Mouse (Mus musculus) liver, embryonic 12.5 days (tissue): ENCODE data around the gene Aanat. TPM values are rescaled to one million over a fixed set of nuclear protein-coding genes. Genes with fewer than 3 reads are reported as not detected.

ENCODE experiments used
- ATAC-seq: fragments of 200-750 bp; cut with Nextera tagmentation; 2 replicates; pipeline ENCODE4 v1.8.0; 2017; ENCODE audit warnings: moderate number of reproducible peaks, mild to moderate bottlenecking, moderate library complexity
- H3K27ac ChIP-seq: fragments of 300-500 bp; sonication (generic); 2 replicates; pipeline ENCODE4 v1.5.1; 2016; ENCODE audit warnings: mild to moderate bottlenecking
- H3K27me3 ChIP-seq: fragments of 300-500 bp; sonication (generic); replicated peaks from 2 replicates; pipeline ENCODE4 v1.6.1; 2016; ENCODE audit warnings: mild to moderate bottlenecking, moderate library complexity
- H3K36me3 ChIP-seq: fragments of 300-500 bp; sonication (generic); 2 replicates; pipeline ENCODE4 v1.6.1; 2016; ENCODE audit warnings: mild to moderate bottlenecking, moderate library complexity
- H3K4me1 ChIP-seq: fragments of 300-500 bp; sonication (generic); 2 replicates; pipeline ENCODE4 v1.6.1; 2016
- H3K4me2 ChIP-seq: fragments of 300-500 bp; sonication (generic); 2 replicates; pipeline ENCODE4 v1.6.1; 2016; ENCODE audit warnings: mild to moderate bottlenecking, moderate library complexity
- H3K4me3 ChIP-seq: fragments of 300-500 bp; sonication (generic); 2 replicates; pipeline ENCODE4 v1.5.1; 2016; ENCODE audit warnings: mild to moderate bottlenecking, moderate library complexity
- H3K9ac ChIP-seq: fragments of 300-500 bp; sonication (generic); 2 replicates; pipeline ENCODE4 v1.6.1; 2016; ENCODE audit warnings: mild to moderate bottlenecking, moderate library complexity
- H3K9me3 ChIP-seq: fragments of 300-500 bp; sonication (generic); replicated peaks from 2 replicates; pipeline ENCODE4 v1.6.1; 2016; ENCODE audit warnings: mild to moderate bottlenecking, moderate library complexity
- WGBS: fragments of 180-500 bp; shearing (Covaris S2); methylation state at CpG from one replicate; pipeline ENCODE4 v1.1.7; 2016; ENCODE audit not compliant: insufficient replicate concordance; 5-methylcytosine and 5-hydroxymethylcytosine counted together
- polyA plus RNA-seq: library from polyadenylated mRNA; unstranded; fragments of >200 nt; fragmentation: Nextera tagmentation; extraction: Ambion mirVana; gene quantifications from 2 replicates; pipeline ENCODE4 v1.2.1, GENCODE M21; 2016

The Aanat gene
- polyA plus RNA-seq, 1 experiment from 2014 or later = not detected

DNA sequence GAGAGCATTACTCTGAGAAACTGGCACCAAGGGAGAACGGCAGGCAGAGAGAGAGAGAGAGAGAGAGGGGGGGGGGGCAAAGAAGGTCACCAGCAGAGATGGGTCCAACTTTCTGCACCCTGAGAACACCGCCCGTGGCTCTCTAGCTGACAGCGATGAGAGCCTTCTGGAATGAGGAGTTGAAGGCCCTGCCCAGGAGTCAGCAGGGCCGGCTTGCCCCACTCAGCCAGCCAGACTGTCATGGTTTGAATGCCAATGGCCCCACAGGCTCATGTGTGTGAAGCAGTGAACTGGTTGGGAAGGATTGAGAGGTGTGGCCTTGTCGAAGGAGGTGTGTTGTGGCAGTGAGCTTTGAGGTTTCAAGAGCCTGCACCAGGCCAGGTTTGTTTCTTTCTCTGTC is 27.0 kb downstream of the Aanat start:
- Histone ChIP-seq H3K9ac (peak overlapping the region; percentile 31), H3K4me2 (peak overlapping the region; percentile 30; the same call in 1 of the 2 replicates), H3K4me3 (no peak overlapping the region), H3K4me1 (peaks cover 87% of the 10 kb centered on the region), H3K27ac (peak overlapping the region; percentile 70), H3K27me3 (no peaks in the 10 kb centered on the region), H3K36me3 (peaks cover 22% of the 10 kb centered on the region), H3K9me3 (no peaks in the 10 kb centered on the region)
- WGBS = 90% methylated on average over 6 of the region's 6 CpGs
- no peak for ATAC-seq

DNA sequence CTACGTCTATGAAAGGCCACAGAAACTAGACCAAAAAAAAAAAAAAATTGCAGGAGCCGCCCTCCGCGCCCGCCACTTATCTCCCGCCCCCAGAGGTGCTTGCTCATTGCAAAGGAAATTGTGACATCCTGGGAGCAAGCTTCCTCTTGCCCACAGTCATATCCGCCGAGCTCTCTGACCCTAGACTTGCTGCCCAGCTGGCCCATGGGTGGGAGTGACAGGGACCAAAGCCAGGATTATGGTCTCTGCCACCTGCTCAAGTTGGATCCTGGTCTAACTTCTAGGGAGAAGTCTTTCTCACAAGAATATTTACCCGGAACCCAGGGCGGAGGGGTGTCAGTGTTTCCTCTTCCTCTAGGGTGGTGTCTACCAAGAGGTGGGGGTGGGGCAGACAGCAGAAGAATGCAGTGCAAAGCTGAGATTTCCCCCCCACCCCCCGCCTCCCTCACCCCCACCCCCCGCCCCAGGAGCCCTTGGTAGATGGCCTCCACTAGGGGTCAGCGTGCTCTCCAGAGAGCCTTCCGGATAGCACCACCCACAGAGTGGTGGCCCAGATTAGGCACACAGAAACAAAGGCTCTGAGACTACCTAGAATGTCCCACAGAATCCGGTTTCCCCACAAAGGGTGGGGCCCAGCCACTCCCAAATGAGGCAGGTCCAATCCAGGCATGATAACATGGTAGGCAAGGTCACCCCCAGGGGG is 29.7 kb downstream of the Aanat start:
- 7% methylated on average over 15 of the region's 15 CpGs for WGBS

DNA sequence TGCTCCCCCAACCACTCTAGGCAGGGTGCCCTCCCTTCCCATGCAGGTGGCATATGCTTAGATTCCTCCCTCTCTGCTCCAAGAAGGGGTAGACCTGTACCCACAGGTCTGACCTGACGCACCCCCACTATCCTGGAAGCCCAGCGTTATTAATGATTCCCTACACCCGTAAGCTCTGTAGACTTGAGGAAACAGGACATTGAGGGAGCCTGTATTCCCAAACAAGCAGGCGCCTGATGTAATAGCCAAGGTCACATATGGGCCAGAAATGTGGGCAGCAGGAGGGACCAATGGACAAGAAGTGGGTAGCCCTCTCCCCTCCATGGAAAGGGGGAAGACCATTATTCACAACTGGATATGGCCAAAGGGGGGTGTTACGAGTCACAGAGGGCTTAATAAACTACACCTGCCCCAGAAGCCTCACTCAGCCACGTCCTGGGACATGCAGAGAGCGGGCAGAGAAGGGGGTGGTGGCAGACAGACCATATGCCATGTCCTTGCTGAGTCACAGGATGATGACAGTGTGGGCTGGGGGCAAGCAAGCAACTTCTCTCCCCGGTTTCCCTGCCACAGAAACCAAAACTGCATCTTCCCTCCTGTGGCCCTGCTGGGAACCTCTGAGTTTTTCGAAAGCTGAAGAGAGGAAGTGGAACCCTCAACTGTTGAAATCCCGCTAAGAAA is 30.3 kb downstream of the Aanat start:
- Histone ChIP-seq H3K9ac (peak overlapping the region; percentile 65), H3K4me2 (peak overlapping the region; percentile 88), H3K27ac (peak overlapping the region; percentile 93), H3K4me3 (peak overlapping the region; percentile 54), H3K27me3 (no peaks in the 10 kb centered on the region), H3K4me1 (peaks cover 100% of the 10 kb centered on the region), H3K9me3 (no peaks in the 10 kb centered on the region), H3K36me3 (no peaks in the 10 kb centered on the region)
- 40% methylated on average over 10 of the region's 10 CpGs for WGBS
- no peak for ATAC-seq

More for the DNA sequence above, 29.7 kb downstream of the Aanat start:
- H3K9me3 ChIP-seq = no peaks in the 10 kb centered on the region
- no peaks in the 10 kb centered on the region for H3K36me3 ChIP-seq
- H3K4me1 ChIP-seq = peaks cover 95% of the 10 kb centered on the region
- peak; percentile 75 for ATAC-seq
- peak overlapping the region; percentile 93 for H3K27ac ChIP-seq
- peak overlapping the region; percentile 54 for H3K4me3 ChIP-seq
- H3K27me3 ChIP-seq = no peaks in the 10 kb centered on the region
- peak overlapping the region; percentile 88 for H3K4me2 ChIP-seq
- H3K9ac ChIP-seq = peak overlapping the region; percentile 65

DNA sequence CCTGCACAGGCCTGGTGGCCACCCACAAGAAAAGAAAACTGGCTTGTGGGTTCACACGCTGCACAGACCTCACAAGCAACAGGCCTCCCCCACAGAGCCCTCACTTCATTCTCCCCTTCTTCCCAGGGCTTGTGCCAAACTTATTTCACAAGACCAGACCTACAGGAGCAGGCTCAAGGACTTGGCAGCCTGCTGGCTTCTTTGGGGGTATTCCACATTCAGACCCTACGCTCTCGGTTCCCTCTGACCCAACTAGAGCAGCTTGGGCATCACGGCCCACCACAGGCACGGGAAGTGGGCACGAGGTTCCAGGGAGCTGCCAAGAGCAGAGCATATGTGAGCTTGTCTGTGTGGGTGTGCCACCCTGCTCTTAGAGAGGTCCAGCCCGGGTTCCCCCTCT is 31.4 kb downstream of the Aanat start:
- H3K27me3 ChIP-seq = no peaks in the 10 kb centered on the region
- H3K4me1 ChIP-seq = peaks cover 100% of the 10 kb centered on the region
- peak overlapping the region; percentile 88; the same call in 1 of the 2 replicates for H3K4me2 ChIP-seq
- H3K9me3 ChIP-seq = no peaks in the 10 kb centered on the region
- H3K36me3 ChIP-seq = no peaks in the 10 kb centered on the region
- H3K9ac ChIP-seq = peak overlapping the region; percentile 8
- no peak for ATAC-seq
- 80% methylated on average over 7 of the region's 7 CpGs for WGBS
- H3K4me3 ChIP-seq = no peak overlapping the region
- peak overlapping the region; percentile 93 for H3K27ac ChIP-seq

DNA sequence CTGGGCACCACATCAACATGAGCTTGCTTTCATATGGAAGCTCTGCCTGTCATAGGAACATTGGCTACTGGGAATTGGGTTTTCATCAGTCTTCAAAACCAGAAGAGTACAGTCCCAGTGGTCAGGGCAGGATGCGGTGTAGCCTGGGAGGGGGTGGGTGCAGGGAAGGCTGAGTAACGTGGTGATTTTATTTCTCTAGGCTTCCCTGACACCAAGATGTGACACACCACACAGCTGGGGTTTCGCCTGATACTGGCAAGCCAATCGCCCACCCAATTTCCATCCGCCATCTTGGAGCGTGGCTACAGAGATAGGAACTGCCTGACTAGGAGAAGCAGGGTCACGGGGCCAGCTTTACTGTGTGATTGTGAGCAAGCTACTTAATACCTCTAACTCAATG is 32.4 kb downstream of the Aanat start:
- Histone ChIP-seq H3K27me3 (no peaks in the 10 kb centered on the region), H3K4me3 (no peak overlapping the region), H3K27ac (peak overlapping the region; percentile 93), H3K36me3 (no peaks in the 10 kb centered on the region), H3K4me1 (peaks cover 100% of the 10 kb centered on the region), H3K4me2 (peak overlapping the region; percentile 88), H3K9me3 (no peaks in the 10 kb centered on the region), H3K9ac (no peak overlapping the region)
- WGBS = 51% methylated on average over 7 of the region's 7 CpGs
- ATAC-seq = no peak

DNA sequence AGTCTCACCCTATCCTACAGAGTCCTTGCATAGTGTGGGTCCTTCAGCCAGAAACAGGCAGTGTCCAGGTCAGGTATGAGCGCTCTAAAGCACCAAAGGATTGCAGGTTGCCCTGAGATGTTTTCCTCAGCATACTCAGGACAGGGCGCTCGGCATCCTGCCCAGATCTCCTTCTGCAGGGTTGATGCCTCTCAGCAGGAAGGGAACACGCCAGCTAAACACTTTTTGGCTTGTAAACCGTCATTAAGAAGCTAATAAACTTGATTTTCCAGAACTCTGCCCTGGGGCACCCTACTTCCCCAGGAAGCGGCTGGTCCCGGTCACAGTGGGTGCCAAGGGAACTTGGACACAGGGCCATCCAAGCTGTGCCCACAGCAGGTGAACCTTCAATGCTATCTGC is 32.9 kb downstream of the Aanat start:
- WGBS = 87% methylated on average over 7 of the region's 7 CpGs
- Histone ChIP-seq H3K4me3 (no peak overlapping the region), H3K27ac (peak overlapping the region; percentile 93), H3K27me3 (no peaks in the 10 kb centered on the region), H3K4me1 (peaks cover 98% of the 10 kb centered on the region), H3K9ac (peak overlapping the region; percentile 91; the same call in 1 of the 2 replicates), H3K4me2 (peak overlapping the region; percentile 88), H3K9me3 (no peaks in the 10 kb centered on the region), H3K36me3 (no peaks in the 10 kb centered on the region)
- no peak for ATAC-seq

DNA sequence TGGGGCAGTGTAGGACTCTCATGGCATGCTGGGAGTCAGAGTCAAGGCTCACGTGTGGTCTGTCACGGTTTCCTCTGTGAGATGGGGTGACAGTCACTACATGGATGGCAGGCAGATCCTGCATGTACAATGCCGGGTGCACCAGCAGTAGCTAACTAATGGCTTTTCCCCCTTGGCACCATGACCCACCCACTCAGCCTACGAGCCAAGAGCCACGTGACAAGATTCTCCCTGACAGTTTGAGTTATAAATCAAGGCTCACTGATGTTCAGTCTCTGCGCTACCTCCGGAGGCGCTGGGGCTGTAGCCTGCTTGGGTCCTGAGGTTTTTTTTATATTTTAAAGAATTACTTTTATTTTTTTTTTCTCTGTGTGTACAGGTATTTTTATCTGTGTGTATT is 33.3 kb downstream of the Aanat start:
- Histone ChIP-seq H3K27ac (peak overlapping the region; percentile 93), H3K9me3 (no peaks in the 10 kb centered on the region), H3K4me2 (peak overlapping the region; percentile 88), H3K36me3 (no peaks in the 10 kb centered on the region), H3K4me3 (peak overlapping the region; percentile 46), H3K27me3 (no peaks in the 10 kb centered on the region), H3K9ac (peak overlapping the region; percentile 91; the same call in 1 of the 2 replicates), H3K4me1 (peaks cover 98% of the 10 kb centered on the region)
- ATAC-seq = no peak
- WGBS = 67% methylated on average over 8 of the region's 8 CpGs

DNA sequence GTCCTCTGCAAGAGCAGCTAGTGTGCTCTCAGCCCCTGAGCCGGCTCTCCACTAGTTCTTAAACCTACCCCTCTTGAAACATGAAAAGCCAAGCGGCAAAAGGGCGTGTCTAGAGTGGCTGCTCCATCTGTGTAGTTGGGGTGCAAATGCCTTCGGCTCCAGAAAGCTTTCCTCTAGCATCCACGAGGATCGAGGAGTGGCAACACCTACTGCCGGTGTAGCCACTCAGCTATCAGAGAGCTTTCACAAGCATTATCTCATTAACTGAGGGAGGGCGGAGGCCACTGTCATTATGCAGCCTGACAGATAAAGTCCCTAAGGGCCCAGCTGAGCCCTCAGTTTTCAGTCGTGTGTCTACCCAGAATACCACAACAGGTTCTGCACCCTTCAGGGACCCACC is 33.8 kb downstream of the Aanat start:
- no peaks in the 10 kb centered on the region for H3K27me3 ChIP-seq
- no peaks in the 10 kb centered on the region for H3K36me3 ChIP-seq
- peaks cover 98% of the 10 kb centered on the region for H3K4me1 ChIP-seq
- 15% methylated on average over 9 of the region's 9 CpGs for WGBS
- no peaks in the 10 kb centered on the region for H3K9me3 ChIP-seq
- peak overlapping the region; percentile 93 for H3K27ac ChIP-seq
- peak overlapping the region; percentile 91 for H3K9ac ChIP-seq
- peak overlapping the region; percentile 46 for H3K4me3 ChIP-seq
- H3K4me2 ChIP-seq = peak overlapping the region; percentile 88
- ATAC-seq = peak; percentile 74

DNA sequence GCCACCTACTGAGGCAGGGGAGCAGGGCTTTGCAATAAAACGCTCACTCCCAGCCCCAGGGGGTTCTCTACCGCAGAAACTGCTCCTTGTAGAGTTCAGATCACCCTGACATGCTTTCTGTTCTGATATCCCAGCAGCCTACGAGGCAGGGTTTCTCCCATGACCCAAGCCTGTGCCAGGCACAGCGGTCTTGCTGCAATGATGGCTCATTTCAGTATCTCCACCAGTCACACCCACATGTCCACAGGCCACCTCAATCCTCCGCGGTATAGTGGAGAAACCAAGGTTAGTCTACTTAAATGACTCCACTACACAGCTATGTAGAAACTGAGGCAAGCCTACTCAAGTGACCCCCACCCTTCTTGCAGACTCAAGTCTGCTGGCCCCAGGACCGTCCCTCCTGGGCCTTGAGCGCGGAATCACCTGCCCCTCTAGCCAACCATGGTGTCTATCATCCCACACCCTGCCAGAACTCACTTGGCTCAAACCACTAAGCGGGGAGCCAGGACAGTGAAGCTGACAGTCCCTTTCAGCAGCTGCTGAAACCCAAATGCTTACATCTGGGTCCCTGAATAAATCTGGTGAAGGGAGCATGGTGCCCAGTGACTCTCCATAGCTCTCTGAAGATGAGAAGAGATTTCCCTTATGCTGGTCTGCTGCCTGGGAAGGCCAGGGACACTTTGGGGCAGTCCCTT is 34.5 kb downstream of the Aanat start:
- Histone ChIP-seq H3K4me2 (peak overlapping the region; percentile 88), H3K9ac (peak overlapping the region; percentile 91), H3K4me3 (peak overlapping the region; percentile 46), H3K4me1 (peaks cover 98% of the 10 kb centered on the region), H3K9me3 (no peaks in the 10 kb centered on the region), H3K27ac (peak overlapping the region; percentile 93), H3K27me3 (no peaks in the 10 kb centered on the region), H3K36me3 (no peaks in the 10 kb centered on the region)
- whole genome bisulfite sequencing = 52% methylated on average over 10 of the region's 10 CpGs
- ATAC-seq = peak; percentile 50

DNA sequence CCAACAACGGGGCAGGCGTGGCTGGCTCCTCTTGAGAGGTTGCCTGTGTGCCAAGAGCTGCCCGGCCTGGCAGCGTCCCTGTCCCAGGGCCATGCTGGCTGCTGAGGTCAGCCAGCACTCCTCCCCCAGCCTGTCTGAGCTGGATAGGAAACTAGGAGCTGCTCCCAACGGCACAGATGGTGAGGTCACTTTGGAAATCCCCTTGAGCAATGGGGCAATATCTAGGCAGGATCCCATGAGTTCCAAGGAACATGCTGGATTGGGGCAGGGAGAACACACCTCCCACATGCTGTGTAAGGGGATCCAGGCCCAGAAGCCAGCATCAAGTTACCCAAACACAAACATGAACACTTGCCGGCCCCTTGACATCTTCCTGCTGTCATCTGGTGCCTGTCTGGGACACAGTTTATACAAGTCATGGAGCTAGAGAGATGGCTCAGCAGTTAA is 35.0 kb downstream of the Aanat start:
- no peak for ATAC-seq
- H3K27ac ChIP-seq = peak overlapping the region; percentile 93
- peak overlapping the region; percentile 46 for H3K4me3 ChIP-seq
- H3K27me3 ChIP-seq = no peaks in the 10 kb centered on the region
- WGBS = 53% methylated on average over 6 of the region's 6 CpGs
- peak overlapping the region; percentile 91 for H3K9ac ChIP-seq
- H3K36me3 ChIP-seq = no peaks in the 10 kb centered on the region
- H3K4me1 ChIP-seq = peaks cover 98% of the 10 kb centered on the region
- no peaks in the 10 kb centered on the region for H3K9me3 ChIP-seq
- peak overlapping the region; percentile 88 for H3K4me2 ChIP-seq

DNA sequence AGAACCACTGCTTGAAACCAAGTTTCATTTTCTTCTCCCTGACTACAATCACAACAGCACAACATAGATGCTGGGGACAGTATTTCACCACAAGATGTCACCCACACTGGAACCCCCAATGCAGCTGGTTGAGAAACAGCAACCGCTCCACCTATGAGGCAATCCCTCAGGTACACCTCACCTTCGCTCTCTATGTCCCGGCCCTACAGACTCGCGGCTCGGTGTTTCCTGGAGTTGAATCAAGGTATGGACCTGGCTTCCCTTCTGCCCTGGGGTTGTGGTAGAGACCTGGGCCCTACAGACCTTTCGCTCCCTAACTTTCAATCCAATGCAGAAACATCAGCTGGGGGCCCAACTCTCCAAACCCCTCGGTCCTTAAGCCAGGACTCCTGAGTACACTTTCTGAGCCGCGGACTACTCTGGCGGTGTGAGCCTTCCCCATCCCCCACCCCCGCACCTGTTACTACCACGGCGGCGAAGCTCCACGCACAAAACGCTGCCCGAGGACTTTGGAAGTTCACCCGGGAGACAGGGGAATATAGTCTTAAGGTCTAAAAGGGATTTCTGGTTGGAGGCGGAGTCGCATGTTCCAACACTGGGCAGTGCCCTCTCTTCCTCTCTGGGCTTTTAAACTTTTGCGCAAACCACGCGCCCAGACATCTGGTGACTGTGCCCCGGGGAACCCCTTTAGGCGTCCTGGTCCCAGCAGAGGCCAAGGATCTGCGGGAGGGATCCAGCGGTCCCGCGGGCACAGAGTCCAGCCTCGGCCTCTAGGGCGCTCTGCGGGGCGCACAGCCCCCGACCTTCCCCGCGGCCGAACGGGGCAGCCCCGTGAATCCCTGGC is 37.3 kb downstream of the Aanat start:
- ATAC-seq = no peak; the same call in none of the 2 replicates
- Histone ChIP-seq H3K4me1 (peaks cover 92% of the 10 kb centered on the region), H3K9me3 (no peaks in the 10 kb centered on the region), H3K27ac (peak overlapping the region; percentile 90), H3K9ac (peak overlapping the region; percentile 91), H3K27me3 (no peaks in the 10 kb centered on the region), H3K4me3 (peak overlapping the region; percentile 72), H3K4me2 (peak overlapping the region; percentile 88), H3K36me3 (no peaks in the 10 kb centered on the region)
- WGBS = 4% methylated on average over 40 of the region's 40 CpGs
